Mouse (Mus musculus): ENCODE measurements around the gene Spc24.

Gene Spc24

GRCm38 (mm10) chr9:21717015-21717414 is 43.1 kb downstream of the Spc24 start:
- in situ Hi-C loops (cut with MboI; ENCODE audit: low sequenced_read_pairs), result no loop called here

- in situ Hi-C loops (cut with MboI; ENCODE audit: low sequenced_read_pairs), result no loop called here
Observed at GRCm38 (mm10) chr9:21715298-21715697, 44.8 kb downstream of the Spc24 start.

- in situ Hi-C loops (cut with MboI; ENCODE audit: low sequenced_read_pairs), result no loop called here
Observed at GRCm38 (mm10) chr9:21709340-21709739, 50.8 kb downstream of the Spc24 start.

- in situ Hi-C loops (cut with MboI; ENCODE audit: low sequenced_read_pairs), result no loop called here
Observed at GRCm38 (mm10) chr9:21706586-21707265, 53.4 kb downstream of the Spc24 start.

- in situ Hi-C loops (cut with MboI; ENCODE audit: low sequenced_read_pairs), result no loop called here
Observed at GRCm38 (mm10) chr9:21706085-21706484, 54.0 kb downstream of the Spc24 start.
